Mouse (Mus musculus) limb, embryonic 15.5 days (tissue): Measurements from ENCODE around the gene Garnl3. TPM values are rescaled to one million over a fixed set of nuclear protein-coding genes. Genes with fewer than 3 reads are reported as not detected.

Experiments used
- ATAC-seq: fragments of 200-750 bp; cut with Nextera tagmentation; 2 replicates; pipeline ENCODE4 v1.8.0; 2017; ENCODE audit warnings: low read depth, moderate TSS enrichment; ENCODE audit not compliant: insufficient number of reproducible peaks, low FRiP score, low TSS enrichment
- H3K27ac ChIP-seq: fragments of 300-500 bp; sonication (generic); 2 replicates; pipeline ENCODE4 v1.5.1; 2015; ENCODE audit warnings: moderate library complexity, mild to moderate bottlenecking, inconsistent platforms
- H3K27me3 ChIP-seq: fragments of 300-500 bp; sonication (generic); 2 replicates; pipeline ENCODE4 v1.6.1; 2015; ENCODE audit warnings: inconsistent platforms
- H3K36me3 ChIP-seq: fragments of 300-500 bp; sonication (generic); 2 replicates; pipeline ENCODE4 v1.6.1; 2015; ENCODE audit warnings: inconsistent platforms
- H3K4me1 ChIP-seq: fragments of 300-500 bp; sonication (generic); 2 replicates; pipeline ENCODE4 v1.6.1; 2015; ENCODE audit warnings: inconsistent platforms
- H3K4me2 ChIP-seq: fragments of 300-500 bp; sonication (generic); 2 replicates; pipeline ENCODE4 v1.6.1; 2015; ENCODE audit warnings: mild to moderate bottlenecking, inconsistent platforms
- H3K4me3 ChIP-seq: fragments of 300-500 bp; sonication (generic); 2 replicates; pipeline ENCODE4 v1.5.1; 2015; ENCODE audit warnings: mild to moderate bottlenecking, inconsistent platforms
- H3K9ac ChIP-seq: fragments of 300-500 bp; sonication (generic); 2 replicates; pipeline ENCODE4 v1.6.1; 2015; ENCODE audit warnings: inconsistent platforms
- H3K9me3 ChIP-seq: fragments of 300-500 bp; sonication (generic); 2 replicates; pipeline ENCODE4 v1.6.1; 2016; ENCODE audit warnings: inconsistent platforms
- WGBS: fragments of 180-500 bp; shearing (Covaris S2); methylation state at CpG from one replicate; pipeline ENCODE4 v1.1.7; 2015; 5-methylcytosine and 5-hydroxymethylcytosine counted together
- polyA plus RNA-seq: library from polyadenylated mRNA; unstranded; fragments of >200 nt; fragmentation: Nextera tagmentation; extraction: Ambion mirVana; gene quantifications from 2 replicates; pipeline ENCODE4 v1.2.1, GENCODE M21; 2015

Gene Garnl3
- 8.5 and 8.8 TPM in 2 replicates for polyA plus RNA-seq

- H3K9me3 ChIP-seq = no peaks in the 10 kb centered on the region
- under 1% methylated on average over 22 of the region's 22 CpGs for WGBS
- ATAC-seq = no peak
- no peaks in the 10 kb centered on the region for H3K36me3 ChIP-seq
- H3K4me3 ChIP-seq = peak within 1 kb of the TSS; percentile 76
- peak within 1 kb of the TSS; percentile 99 for H3K4me2 ChIP-seq
- H3K4me1 ChIP-seq = peaks cover 21% of the 10 kb centered on the region
- peaks cover 23% of the 10 kb centered on the region for H3K27me3 ChIP-seq
- peak within 1 kb of the TSS; percentile 57 for H3K27ac ChIP-seq
- 0 out of 2 replicates have a peak within 1 kb of the TSS, but pooled peaks have one; percentile 17 for H3K9ac ChIP-seq
These were observed at the start of gene Garnl3 for GRCm38 (mm10) chr2:33131500-33132092. TSS of gene Garnl3 (minus strand) at chr2:33131654.

- Histone ChIP-seq H3K36me3 (no peaks in the 10 kb centered on the region), H3K27me3 (no peaks in the 10 kb centered on the region), H3K9me3 (no peaks in the 10 kb centered on the region), H3K4me1 (peaks cover 52% of the 10 kb centered on the region), H3K27ac (peak overlapping the region; percentile 92), H3K4me3 (no peak overlapping the region), H3K4me2 (no peak overlapping the region), H3K9ac (no peak overlapping the region)
- 31% methylated on average over 16 of the region's 16 CpGs for WGBS
- 0 out of 2 replicates have a peak, but pooled peaks have one; percentile 11 for ATAC-seq
These were observed 48.6 kb upstream of the Garnl3 start for GRCm38 (mm10) chr2:33179930-33180630.

GRCm38 (mm10) chr2:33179171-33179929 lies 47.9 kb upstream of the Garnl3 start:
- Histone ChIP-seq H3K9ac (no peak overlapping the region), H3K4me2 (no peak overlapping the region)

GRCm38 (mm10) chr2:33178243-33178932 lies 46.9 kb upstream of the Garnl3 start:
- H3K9ac ChIP-seq = no peak overlapping the region
- 0 out of 2 replicates have a peak, but pooled peaks have one; percentile 56 for ATAC-seq
- no peaks in the 10 kb centered on the region for H3K36me3 ChIP-seq
- H3K9me3 ChIP-seq = no peaks in the 10 kb centered on the region
- H3K4me1 ChIP-seq = peaks cover 46% of the 10 kb centered on the region
- H3K27me3 ChIP-seq = no peaks in the 10 kb centered on the region
- H3K4me3 ChIP-seq = no peak overlapping the region
- H3K27ac ChIP-seq = peak overlapping the region; percentile 92
- H3K4me2 ChIP-seq = no peak overlapping the region
- WGBS = 56% methylated on average over 11 of the region's 11 CpGs

More at GRCm38 (mm10) chr2:33179171-33179929, 47.9 kb upstream of the Garnl3 start:
- no peak for ATAC-seq
- peaks cover 44% of the 10 kb centered on the region for H3K4me1 ChIP-seq
- no peak overlapping the region for H3K4me3 ChIP-seq
- WGBS = 39% methylated on average over 14 of the region's 14 CpGs
- no peaks in the 10 kb centered on the region for H3K9me3 ChIP-seq
- H3K36me3 ChIP-seq = no peaks in the 10 kb centered on the region
- H3K27ac ChIP-seq = peak overlapping the region; percentile 92
- H3K27me3 ChIP-seq = no peaks in the 10 kb centered on the region

GRCm38 (mm10) chr2:33177443-33178242 lies 46.2 kb upstream of the Garnl3 start:
- no peak for ATAC-seq
- Histone ChIP-seq H3K36me3 (no peaks in the 10 kb centered on the region), H3K27me3 (no peaks in the 10 kb centered on the region), H3K4me3 (no peak overlapping the region), H3K4me2 (no peak overlapping the region), H3K9me3 (no peaks in the 10 kb centered on the region), H3K27ac (peak overlapping the region; percentile 92; the same call in 1 of the 2 replicates), H3K9ac (no peak overlapping the region), H3K4me1 (peaks cover 48% of the 10 kb centered on the region)
- 63% methylated on average over 12 of the region's 12 CpGs for WGBS

GRCm38 (mm10) chr2:33176921-33177320 lies 45.5 kb upstream of the Garnl3 start:
- Histone ChIP-seq H3K4me2 (no peak overlapping the region), H3K27ac (peak overlapping the region; percentile 11; the same call in 1 of the 2 replicates), H3K9ac (no peak overlapping the region), H3K36me3 (no peaks in the 10 kb centered on the region), H3K4me3 (no peak overlapping the region), H3K27me3 (no peaks in the 10 kb centered on the region), H3K9me3 (no peaks in the 10 kb centered on the region), H3K4me1 (peaks cover 48% of the 10 kb centered on the region)
- ATAC-seq = no peak
- WGBS = 55% methylated on average over 2 of the region's 2 CpGs

- Histone ChIP-seq H3K4me3 (no peak overlapping the region), H3K9me3 (no peaks in the 10 kb centered on the region), H3K27ac (no peak overlapping the region), H3K4me2 (no peak overlapping the region), H3K4me1 (peaks cover 48% of the 10 kb centered on the region), H3K36me3 (no peaks in the 10 kb centered on the region), H3K9ac (no peak overlapping the region), H3K27me3 (no peaks in the 10 kb centered on the region)
- WGBS = 65% methylated on average over 7 of the region's 7 CpGs
- no peak for ATAC-seq
These were observed 45.1 kb upstream of the Garnl3 start for GRCm38 (mm10) chr2:33176516-33176915.

GRCm38 (mm10) chr2:33173686-33174085 lies 42.2 kb upstream of the Garnl3 start:
- H3K27ac ChIP-seq = no peak overlapping the region
- H3K36me3 ChIP-seq = no peaks in the 10 kb centered on the region
- H3K27me3 ChIP-seq = no peaks in the 10 kb centered on the region
- H3K4me1 ChIP-seq = peaks cover 28% of the 10 kb centered on the region
- H3K4me2 ChIP-seq = no peak overlapping the region
- no peak overlapping the region for H3K4me3 ChIP-seq
- no peak for ATAC-seq
- no peak overlapping the region for H3K9ac ChIP-seq
- 80% methylated on average over 7 of the region's 7 CpGs for WGBS
- no peaks in the 10 kb centered on the region for H3K9me3 ChIP-seq

GRCm38 (mm10) chr2:33173126-33173525 lies 41.7 kb upstream of the Garnl3 start:
- Histone ChIP-seq H3K36me3 (no peaks in the 10 kb centered on the region), H3K9me3 (no peaks in the 10 kb centered on the region), H3K4me3 (no peak overlapping the region), H3K27me3 (no peaks in the 10 kb centered on the region), H3K4me2 (no peak overlapping the region), H3K9ac (no peak overlapping the region), H3K27ac (no peak overlapping the region), H3K4me1 (peaks cover 23% of the 10 kb centered on the region)
- ATAC-seq = no peak
- 60% methylated on average over 10 of the region's 10 CpGs for WGBS

GRCm38 (mm10) chr2:33170777-33171565 lies 39.5 kb upstream of the Garnl3 start:
- ATAC-seq = no peak; the same call in 1 of the 2 replicates
- no peak overlapping the region for H3K4me3 ChIP-seq
- no peaks in the 10 kb centered on the region for H3K9me3 ChIP-seq
- H3K27me3 ChIP-seq = no peaks in the 10 kb centered on the region
- H3K36me3 ChIP-seq = 0 out of 2 replicates have a peak, but pooled peaks cover 3% of the 10 kb centered on the region
- peak overlapping the region; percentile 27; the same call in 1 of the 2 replicates for H3K27ac ChIP-seq
- peaks cover 19% of the 10 kb centered on the region for H3K4me1 ChIP-seq
- no peak overlapping the region for H3K9ac ChIP-seq
- WGBS = 50% methylated on average over 10 of the region's 10 CpGs
- no peak overlapping the region for H3K4me2 ChIP-seq
